In genomic region chr1:146719556-146719955, GRCm38 (mm10) we compare ENCODE assay signal across 21 mouse cellular contexts.
"Had no signal": no experiment of that assay in that cellular context is flagged by ENCODE, and none has a peak within 500 bp of the region (broad histone marks: within the 10 kb centered on the region; RNA-seq: fewer than 3 reads in every experiment).

No protein-coding gene starts in this region.

- H3K9me3 ChIP-seq: limb, embryonic 10.5 days; limb, embryonic 13.5 days; liver, embryonic 12.5 days; liver, embryonic 15.5 days; lung, embryonic 15.5 days; megakaryocyte, embryonic 14.5 days; midbrain, embryonic 10.5 days; midbrain, embryonic 13.5 days had no signal

- H3K27me3 ChIP-seq: limb, embryonic 13.5 days; liver, embryonic 12.5 days; liver, embryonic 15.5 days; lung, embryonic 15.5 days; megakaryocyte, embryonic 14.5 days; midbrain, embryonic 13.5 days had no signal

- H3K4me3 ChIP-seq: layer of hippocampus, adult 2 months; limb, embryonic 10.5 days; limb, embryonic 13.5 days; liver, embryonic 12.5 days; liver, embryonic 15.5 days; lung, embryonic 15.5 days; megakaryocyte, embryonic 14.5 days; midbrain, embryonic 10.5 days; midbrain, embryonic 13.5 days had no signal

- DNase-seq: kidney, adult 2 months; kidney, postnatal 25 days; layer of hippocampus, adult 9-11 months; liver; lung, adult 18-20 months; lung, postnatal 10 days; lung, postnatal 36 days; thymus, adult 18-20 months; thymus, postnatal 36 days had no signal

- H3K4me1 ChIP-seq: limb, embryonic 10.5 days; limb, embryonic 13.5 days; liver, embryonic 12.5 days; liver, embryonic 15.5 days; lung, embryonic 15.5 days; megakaryocyte, embryonic 14.5 days; midbrain, embryonic 10.5 days; midbrain, embryonic 13.5 days had no signal

- H3K27ac ChIP-seq: kidney, postnatal 0 days; layer of hippocampus, adult 2 months; limb, embryonic 10.5 days; limb, embryonic 13.5 days; liver, embryonic 12.5 days; liver, embryonic 15.5 days; lung, embryonic 15.5 days; midbrain, embryonic 10.5 days; midbrain, embryonic 13.5 days; stomach, postnatal 0 days had no signal

- H3K9ac ChIP-seq: limb, embryonic 13.5 days; liver, embryonic 12.5 days; liver, embryonic 15.5 days; lung, embryonic 15.5 days; midbrain, embryonic 13.5 days had no signal

- H3K36me3 ChIP-seq: limb, embryonic 10.5 days; limb, embryonic 13.5 days; liver, embryonic 12.5 days; liver, embryonic 15.5 days; lung, embryonic 15.5 days; midbrain, embryonic 10.5 days; midbrain, embryonic 13.5 days had no signal

- H3K4me2 ChIP-seq: limb, embryonic 13.5 days; liver, embryonic 12.5 days; liver, embryonic 15.5 days; lung, embryonic 15.5 days; midbrain, embryonic 13.5 days had no signal

- ATAC-seq: liver, embryonic 12.5 days; midbrain, embryonic 13.5 days; midbrain, embryonic 16.5 days had no signal
